Mouse (Mus musculus): ENCODE results near the gene Fam76a.

Fam76a gene

GRCm38 (mm10) chr4:132922558-132923008 lies at the start of gene Fam76a:
Gene Fam76a (minus strand): TSS chr4:132922558.
- peak; percentile 100 for DNase-seq

DNA sequence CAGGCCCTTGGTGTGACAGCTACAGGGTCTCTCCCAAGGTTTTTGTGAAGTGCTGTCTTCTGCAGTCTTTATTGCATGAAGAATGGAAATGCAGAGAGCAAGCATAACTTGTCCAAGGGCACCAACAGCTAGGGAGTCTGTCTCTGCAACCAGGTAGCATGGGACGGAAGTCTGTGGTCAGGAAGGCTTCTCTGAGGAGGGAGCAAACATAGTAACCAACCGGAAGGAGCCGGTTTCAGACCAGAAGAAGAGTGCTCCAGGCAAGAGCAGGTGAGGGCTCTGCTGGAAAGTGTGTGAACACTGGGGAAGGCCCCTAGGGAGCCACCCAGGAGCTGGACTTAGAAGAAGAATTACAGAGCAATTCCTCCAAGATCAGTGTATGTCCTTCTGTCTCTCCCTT lies 49.7 kb upstream of the Fam76a start:
- no peak for DNase-seq

DNA sequence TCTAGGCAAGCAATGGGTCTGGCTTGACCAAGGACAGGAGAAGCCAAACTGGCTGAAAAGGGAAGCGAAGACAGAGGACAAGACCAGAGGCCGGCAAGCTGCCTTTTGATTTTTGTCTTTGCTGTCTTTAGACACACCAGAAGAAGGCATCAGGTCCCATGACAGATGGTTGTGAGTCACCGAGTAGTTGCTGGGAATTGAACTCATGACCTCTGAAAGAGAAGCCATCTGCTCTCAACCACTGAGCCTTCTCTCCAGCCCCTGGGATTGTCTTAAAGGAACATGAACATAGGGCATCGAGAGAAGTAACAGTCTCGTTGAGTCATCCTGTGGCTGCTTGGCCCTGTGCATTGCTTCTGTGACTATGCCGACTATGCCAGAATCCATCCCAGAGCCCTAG lies 49.2 kb upstream of the Fam76a start:
- no peak for DNase-seq

GRCm38 (mm10) chr4:132968105-132968938 lies 46.0 kb upstream of the Fam76a start:
- DNase-seq = no peak

DNA sequence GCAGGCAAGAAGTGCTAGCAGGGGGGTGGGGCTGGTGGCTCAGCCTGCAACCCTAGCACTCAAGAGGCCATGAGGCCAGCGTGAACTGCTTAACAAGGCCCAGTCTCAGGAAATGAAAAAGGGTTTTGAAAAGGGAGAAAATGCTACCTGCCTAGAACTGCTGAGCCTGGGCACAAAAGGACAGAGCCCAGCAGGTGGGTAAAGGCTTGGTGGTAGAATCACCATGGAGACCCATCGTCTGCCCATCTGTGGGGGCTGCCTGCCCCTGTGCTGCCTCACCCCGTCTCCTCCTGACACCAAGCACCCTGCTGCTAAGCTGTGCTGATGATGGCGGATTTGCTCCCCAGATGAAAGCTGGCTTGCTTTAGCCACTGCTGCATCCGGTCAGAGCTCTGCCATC lies 42.1 kb upstream of the Fam76a start:
- DNase-seq = no peak

DNA sequence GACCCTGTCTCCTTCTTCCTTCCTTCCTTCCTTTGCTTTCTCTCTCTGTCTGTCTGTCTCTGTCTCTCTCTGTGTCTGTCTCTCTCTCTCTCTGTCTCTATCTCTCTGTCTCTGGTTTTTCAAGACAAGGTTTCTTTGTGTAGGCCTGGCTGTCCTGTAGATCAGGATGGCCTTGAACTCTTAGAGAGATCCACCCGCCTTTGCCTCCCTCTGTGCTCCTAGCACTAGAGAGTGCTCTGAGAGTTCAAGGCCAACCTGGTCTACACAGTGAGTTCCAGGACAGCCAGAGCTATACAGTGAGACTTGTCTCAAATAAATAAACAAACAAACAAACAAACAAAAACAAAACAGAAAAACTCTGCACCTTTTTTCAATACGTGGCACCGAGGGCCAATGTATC lies 41.7 kb upstream of the Fam76a start:
- no peak for DNase-seq

- no peak for DNase-seq
Observed at GRCm38 (mm10) chr4:132963436-132963835, 41.1 kb upstream of the Fam76a start.

GRCm38 (mm10) chr4:132962628-132963027 lies 40.3 kb upstream of the Fam76a start:
- DNase-seq = no peak

DNA sequence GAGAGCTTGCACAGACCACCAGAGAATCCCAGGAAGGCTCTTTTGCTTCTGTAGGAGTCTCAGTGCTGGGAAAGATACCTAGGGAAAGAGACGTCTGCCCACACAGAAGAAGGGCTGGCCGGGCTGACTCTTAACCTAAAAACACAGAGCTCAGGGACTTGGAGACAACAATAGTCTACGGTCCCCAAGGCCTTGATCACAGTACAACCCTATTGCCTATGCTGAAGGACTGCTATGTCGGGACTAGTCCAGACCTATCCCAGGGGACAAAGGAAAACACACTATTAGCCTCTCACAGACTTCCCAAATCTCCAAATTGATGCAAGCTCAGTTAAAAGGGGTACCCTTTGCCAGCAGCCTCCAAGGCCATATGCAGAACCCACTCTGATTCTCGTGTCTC lies 39.5 kb upstream of the Fam76a start:
- DNase-seq = no peak

- DNase-seq = no peak
Observed at GRCm38 (mm10) chr4:132960864-132961639, 38.7 kb upstream of the Fam76a start.

GRCm38 (mm10) chr4:132960313-132960712 lies 38.0 kb upstream of the Fam76a start:
- no peak for DNase-seq

GRCm38 (mm10) chr4:132959679-132960045 lies 37.3 kb upstream of the Fam76a start:
- DNase-seq = no peak

- DNase-seq = no peak
Observed at GRCm38 (mm10) chr4:132958741-132959678, 36.7 kb upstream of the Fam76a start.

GRCm38 (mm10) chr4:132955395-132955791 lies 33.0 kb upstream of the Fam76a start:
- no peak for DNase-seq

GRCm38 (mm10) chr4:132954530-132955394 lies 32.4 kb upstream of the Fam76a start:
- DNase-seq = no peak

- no peak for DNase-seq
Observed at GRCm38 (mm10) chr4:132950999-132951398, 28.6 kb upstream of the Fam76a start.

DNA sequence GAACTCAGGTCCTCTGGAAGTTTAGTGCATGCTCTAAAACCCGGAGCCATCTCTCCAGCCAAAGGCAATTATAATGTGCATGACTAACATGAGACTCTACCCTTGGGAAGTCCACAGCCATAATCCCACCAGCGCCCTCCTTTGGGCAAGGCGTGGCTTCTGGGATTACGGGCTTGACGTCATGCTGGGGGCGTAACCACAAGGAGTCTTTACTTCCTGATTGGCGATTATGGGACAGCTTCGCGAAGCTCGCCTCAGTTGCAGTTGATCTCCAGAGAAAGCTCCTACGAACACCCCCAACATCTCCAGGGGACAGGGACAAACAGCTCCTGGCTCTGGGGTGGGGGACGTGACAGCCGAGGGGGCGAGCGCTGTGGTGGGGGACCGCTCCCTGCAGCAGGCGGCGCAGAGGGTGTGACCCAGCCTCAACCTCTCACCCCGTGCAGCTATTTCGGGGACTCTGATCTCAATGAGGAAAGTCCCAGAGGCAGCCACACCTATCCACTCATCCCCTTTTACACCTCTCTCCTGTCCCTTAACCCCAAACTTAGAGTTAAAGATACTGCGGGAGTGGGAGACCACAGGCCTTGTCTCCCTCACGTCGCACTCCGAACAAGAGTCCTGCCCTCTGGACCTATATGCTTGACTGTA lies 27.6 kb upstream of the Fam76a start:
- no peak for DNase-seq

- peak; percentile 47 for DNase-seq
Observed at GRCm38 (mm10) chr4:132946047-132947001, 24.0 kb upstream of the Fam76a start.

GRCm38 (mm10) chr4:132945261-132946046 lies 23.1 kb upstream of the Fam76a start:
- DNase-seq = peak; percentile 80

Measured in right cerebral cortex, adult 18-20 months (tissue).